Mouse (Mus musculus) ovary, postnatal 14 days (tissue): ENCODE data around the gene Atp8b4.
A peak's percentile ranks its signal among the peaks of the same experiment; 100 is the strongest.
"Not testable (repeated sequence)": the region's sequence is repeated elsewhere in the genome, so short reads cannot be mapped to it uniquely, and the experiment has no call there.

ENCODE experiments used
- DNase-seq: peaks from one replicate; pipeline ENCODE4 v3.0.0; 2022; ENCODE audit warnings: low spot score

The Atp8b4 gene

DNA sequence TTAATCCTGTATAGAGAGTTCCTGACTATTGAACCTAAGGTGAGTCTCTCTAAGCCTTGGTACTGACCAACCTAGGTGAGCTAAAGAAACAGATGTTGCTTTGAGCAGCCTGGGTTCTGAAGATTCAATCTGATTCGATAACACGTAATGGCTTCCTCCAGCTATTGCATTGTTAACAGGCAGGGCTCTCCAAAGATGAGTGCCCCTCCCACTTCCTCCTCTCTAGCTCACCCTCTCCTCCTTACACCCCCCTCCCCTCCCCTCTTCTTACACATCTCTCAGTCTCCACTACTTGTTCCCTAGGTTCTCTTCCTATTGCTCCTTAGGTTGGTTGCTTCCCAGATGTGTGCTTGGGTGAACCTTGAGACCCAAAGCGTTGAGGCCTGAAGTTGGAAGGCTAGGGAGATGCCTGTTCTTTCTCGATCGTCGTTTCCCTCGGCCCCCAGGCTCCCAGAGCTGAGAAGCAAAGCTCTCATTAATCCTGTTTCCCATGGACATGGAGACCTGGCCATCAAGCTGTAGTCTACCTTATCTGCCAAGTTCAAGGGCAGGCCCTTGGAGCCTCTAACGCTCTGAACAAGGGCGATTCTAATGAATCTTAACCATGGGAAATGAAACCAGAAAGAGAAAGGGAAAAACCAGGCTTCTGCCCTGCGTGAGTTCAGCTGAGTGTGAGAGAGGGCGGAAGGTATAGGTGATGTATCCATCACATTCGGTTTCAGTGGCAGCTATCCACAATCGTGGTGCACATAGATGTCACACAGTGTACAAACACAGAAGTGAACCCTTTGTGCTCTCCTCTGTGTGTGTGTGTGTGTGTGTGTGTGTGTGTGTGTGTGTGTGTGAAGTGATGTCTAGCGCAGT lies 4.4 kb downstream of the Atp8b4 start:
- DNase-seq: no peak

DNA sequence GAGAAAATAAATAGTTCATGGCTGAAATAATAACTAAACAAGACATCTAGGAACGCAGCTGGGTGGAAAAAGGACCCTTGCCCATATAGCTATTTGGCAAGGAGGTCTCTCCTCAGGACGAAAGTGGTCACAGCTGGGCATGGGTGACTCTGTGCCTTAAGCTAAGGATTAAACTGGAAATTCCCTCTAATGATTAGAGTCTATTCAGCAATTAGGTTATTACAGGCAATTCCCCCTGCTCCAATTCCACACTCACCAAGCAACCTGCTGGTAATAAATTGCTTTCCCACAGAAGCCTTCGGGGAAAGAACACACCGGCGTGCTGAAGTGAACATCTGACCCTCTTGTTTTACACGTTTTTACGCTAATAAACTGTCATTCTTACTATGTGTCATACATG lies 5.2 kb downstream of the Atp8b4 start:
- no peak for DNase-seq

DNA sequence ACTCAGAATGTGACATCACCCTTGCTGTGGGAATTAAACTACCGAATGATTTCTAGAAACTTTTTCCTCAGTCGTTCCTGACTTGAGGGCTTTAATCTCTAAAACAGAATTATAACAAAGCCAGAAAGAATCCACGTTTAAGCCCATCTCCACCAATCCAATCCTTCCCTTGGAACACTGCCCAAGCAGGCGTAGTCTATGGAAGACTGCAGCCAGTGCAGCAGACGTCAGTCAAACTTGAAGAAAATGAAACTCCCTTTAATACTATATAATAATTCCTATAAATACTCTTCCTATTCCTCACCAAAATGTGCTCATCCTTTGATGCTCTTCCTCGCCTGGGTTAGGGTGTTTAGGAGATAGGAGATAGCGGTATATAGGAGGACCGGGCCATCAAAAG lies 7.2 kb downstream of the Atp8b4 start:
- no peak for DNase-seq

DNA sequence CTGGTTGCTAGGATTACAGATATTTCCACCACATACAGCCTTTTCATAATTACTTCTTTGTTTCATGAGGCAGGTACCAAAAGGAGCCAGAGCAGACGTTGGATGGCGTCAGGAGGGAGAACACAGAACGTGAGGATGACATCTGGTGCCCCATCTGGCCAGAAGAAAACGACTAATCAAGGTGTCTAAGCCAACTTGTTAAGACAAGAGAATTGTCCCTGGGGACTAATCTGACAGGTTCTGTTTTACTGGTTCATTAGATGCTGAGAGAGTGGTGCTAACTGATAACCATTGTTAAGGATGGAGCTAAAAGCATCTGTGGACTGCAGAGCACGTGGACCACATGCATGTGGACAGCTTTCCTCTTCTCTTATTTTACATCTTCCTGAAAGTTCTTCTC lies 7.8 kb downstream of the Atp8b4 start:
- no peak for DNase-seq

DNA sequence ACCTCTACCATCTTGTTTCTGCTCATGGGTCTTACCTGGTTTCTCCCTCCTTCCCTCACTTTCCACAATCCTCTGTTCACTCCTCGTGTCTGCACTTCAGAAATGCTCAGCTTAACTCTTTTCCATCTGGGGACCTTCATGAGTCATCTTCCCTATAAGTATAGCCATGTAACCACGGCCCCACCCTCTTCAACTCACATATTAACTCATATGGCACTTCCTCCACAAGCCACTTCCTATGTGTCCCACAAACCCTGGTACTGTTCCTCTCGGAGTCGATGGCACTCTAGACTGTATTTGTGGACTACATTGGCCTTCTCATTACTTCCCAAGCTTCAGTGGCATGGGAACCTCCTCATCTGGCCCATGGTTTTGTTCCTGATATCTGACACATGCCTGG lies 9.0 kb downstream of the Atp8b4 start:
- no peak for DNase-seq

DNA sequence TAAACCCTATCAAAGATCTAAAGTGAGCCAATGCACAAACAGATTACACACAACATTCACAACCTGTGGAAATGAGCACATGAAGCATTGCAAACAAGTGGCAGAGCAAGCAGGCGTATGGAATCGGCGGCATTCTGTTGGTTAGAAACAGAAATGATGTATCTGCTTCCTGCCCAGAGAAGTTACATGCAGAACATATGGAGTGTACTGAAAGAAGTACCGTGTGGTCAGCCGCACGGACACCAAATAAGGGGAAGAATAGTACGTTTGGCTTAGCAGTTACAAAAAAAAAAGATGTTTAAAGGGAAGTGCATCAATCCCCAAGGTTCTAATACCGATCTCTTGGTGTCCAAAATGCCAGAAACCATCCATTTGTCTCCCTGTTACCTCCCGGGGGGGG lies 9.9 kb downstream of the Atp8b4 start:
- DNase-seq: no peak

DNA sequence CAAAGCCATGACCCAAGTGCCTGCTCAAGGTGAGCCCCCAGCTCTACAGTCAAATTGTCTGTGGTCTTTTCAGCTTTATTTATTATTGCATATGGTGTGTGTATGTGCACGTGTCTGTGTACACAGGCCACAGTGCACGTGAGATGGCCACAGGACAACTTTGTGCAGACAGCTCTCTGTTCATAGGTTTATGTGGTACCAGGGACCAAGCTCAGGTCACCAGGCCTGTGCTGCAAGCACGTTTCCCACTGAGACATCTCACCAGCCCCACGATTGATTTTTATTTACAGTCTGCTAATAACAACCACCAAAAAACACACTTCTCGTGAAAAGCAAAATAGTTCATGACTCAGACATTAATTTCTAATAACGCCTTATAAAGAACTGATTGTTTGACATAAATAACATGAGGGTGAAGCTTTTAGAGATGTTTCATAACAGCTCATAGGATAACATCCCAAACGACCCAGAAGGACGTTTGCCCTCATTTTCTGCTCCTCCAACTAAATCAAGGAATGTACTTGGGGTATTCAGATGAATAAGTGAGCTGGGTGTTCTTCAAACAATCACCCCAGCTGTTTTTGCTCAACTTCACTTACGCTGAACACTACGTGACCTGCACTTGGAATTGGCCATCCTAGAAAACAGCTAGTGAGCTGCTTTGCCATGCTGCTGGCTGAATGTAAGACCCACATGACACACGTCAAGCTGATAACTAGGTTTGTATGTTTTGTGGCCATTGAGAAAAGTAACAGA lies 15.0 kb downstream of the Atp8b4 start:
- DNase-seq: no peak

DNA sequence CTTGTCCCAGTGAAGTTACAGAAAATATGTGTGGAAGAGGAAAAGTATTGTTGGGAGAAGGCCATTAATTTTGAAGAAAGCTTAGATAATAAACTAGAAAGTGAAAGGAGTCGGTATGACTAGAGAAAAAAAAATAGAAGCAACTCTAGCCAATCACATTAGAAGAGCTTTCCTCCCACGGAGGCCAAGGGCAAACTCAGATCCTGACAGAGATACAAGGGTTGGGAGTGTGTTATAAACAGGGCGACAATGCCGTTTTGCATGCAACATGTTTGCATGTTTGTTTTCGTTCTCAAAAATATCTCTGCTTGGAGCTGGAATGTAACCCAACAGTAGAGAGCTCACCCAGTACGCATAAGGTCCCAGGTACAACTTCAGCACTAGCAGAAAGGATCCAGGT lies 17.1 kb downstream of the Atp8b4 start:
- DNase-seq: no peak

DNA sequence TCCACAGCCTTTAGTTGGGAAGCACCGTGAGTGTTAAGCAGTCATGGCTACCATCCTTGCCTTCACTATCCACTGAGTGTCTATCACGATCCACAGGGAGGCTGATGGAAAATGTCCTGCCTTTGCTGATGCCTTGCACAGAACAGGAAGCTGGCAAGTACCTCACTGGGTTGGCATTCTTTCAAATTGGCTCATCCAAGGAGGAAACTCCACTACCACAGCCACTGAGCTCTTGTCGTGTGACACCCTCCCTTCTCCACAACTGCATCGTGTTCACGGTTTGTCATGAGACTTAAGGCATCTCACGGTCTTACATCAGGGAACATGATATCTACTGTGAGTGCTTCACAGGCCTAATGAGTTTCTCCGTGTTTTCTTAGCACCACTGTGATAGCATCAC lies 22.9 kb downstream of the Atp8b4 start:
- DNase-seq: no peak

DNA sequence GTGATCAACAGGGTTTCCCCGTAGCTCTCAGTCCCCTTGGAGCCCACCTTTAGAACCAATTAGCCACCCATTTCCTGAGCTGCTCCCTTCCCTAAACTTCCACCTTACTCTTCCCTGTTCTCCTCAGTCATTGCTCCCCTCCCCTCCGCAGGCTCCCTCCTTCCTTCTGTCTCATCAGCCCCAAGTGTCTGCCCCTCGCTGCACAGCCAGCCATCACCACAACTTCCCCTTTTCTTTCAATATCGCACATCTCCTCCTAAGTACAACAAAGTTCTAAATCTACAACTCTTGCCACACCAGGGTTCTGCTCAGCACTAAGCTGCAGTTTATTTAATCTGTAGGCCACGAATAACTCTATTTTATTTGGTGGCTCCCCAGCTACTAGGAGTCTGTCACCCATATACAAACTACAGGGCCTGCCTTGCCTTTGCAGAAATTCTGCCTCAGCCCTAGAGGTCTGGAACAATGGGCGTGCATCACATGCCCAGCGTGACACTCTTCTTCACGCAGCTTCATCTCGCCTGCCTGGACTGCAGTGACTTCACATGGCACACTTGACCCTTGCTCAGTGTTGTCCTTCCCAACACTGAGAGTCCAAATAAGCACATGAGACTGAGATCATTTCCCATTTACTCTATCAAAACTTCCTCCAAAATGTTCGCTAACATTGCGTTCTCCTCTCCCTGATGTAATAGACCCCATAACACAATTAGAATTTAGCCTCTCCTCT lies 24.6 kb downstream of the Atp8b4 start:
- DNase-seq: no peak

DNA sequence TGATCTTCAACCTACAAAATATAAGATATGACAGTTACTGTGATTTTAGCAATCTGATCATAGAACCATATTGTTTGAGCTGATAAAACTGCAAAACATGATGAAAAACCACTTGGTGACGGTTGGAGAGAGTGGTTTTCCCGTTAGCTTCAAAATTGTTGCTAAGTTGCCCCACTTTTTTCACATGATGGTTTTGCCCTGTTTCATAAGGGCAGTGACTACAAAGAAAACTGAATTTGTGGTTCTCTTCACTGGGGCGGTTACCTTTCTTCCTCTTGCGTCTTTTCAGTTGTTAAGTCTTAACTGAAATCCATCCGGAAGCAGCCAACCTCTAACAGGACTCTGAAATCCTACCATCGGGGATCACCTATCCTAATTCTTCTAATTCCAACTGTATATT lies 26.5 kb downstream of the Atp8b4 start:
- no peak for DNase-seq

DNA sequence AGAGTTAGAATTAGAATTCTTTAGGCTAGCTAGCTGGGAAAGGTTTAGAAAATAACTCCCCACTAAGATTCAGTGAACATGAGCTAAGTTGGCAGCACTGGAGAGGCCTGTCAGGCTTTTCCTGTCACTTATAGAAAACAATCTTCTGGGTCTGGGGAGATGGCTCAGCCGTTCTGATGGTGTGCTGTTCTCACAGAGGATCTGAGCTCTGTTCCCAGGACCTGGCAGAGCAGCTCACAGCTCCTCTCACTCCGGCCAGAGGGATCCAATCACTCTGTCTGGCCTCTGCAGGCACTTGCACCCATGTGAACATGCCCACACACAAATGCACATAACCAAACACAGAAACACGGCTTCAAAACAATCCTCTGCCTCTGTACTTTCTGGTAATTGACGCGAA lies 27.6 kb downstream of the Atp8b4 start:
- no peak for DNase-seq

DNA sequence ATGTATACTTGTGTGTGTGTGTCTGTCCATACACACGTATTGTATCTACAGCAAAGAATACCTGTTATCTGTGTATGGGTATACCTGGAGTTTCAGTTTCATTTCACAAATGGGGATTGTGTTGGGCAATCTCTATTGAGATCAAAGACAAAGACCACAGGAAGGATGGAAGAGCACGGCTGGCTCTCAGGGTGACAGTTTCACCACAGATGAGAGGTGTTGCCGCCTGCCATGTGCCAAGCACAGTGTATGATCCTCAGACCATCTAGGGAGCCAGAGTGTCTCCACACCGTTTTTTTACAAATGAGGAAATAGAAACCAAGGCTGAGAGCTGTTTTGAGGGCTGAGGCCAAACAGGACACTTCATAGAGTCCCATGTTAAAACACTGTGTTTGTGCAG lies 32.7 kb downstream of the Atp8b4 start:
- DNase-seq: no peak

DNA sequence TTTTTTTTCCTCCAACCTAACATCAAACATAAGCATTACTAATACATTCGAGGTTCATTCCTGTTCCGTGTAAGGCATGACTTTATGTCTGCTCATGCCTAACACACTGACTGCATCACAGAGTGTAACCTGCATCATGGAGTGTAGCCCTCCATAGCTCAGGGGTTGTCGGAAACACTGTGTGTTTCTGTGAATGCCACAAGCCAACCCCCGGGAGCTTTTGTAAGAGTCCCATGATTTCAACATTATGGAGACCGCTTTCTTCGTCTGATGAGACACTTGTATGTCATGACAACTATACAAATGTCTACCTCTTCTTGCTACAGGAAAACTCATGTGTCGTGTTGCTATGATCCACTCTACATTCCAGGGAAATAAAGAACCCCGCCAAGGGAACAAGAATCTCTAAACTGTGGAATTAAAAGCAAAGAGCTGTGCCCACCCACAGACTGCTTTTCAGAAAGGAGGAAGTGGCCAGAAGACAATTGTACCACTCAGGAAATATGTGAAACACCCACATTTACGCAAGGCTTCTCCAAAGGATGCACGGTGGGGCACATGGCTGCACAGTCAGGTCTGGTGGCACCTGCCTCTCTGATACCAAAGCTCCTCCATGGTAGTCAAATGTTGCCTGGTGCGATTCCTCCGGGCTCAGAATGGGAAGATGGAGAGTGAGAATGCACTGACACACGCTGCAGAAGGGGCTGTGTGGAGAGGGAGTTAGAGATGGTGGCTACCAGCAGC lies 33.9 kb downstream of the Atp8b4 start:
- no peak for DNase-seq

DNA sequence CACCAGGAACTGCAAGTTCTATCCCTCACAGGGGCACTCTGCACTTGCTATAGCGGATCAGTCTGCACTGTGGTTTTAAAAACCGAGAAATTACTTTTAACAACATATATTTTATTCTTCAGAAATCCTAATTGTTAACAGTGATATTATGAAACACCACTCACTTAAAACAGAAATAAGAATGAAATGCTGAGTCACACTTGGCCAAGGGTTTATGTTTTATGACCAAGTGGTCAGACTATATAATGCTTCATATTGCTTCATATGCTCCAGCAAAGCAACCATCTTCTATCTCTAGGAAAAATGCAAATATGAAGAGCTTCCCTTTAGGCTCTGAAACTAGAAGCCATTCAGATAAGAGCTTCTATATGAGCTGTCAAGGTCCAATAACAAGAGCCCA lies 41.8 kb downstream of the Atp8b4 start:
- DNase-seq: no peak

DNA sequence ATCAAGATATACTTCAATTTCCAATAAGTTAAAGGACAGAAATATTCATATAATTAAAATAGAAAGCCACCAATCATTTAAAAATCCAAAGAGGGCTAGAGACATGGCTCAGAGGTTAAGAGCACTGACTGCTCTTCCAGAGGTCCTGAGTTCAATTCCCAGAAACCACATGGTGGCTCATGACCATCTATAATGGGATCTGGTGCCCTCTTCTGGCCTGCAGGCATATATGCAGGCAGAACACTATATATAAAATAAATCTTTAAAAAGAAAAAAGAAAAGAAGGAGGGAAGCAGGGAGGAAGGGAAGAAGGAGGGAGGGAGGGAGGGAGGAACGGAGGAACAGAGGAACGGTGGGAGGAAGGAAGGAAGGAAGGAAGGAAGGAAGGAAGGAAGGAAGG lies 42.7 kb downstream of the Atp8b4 start:
- not testable (repeated sequence) for DNase-seq

DNA sequence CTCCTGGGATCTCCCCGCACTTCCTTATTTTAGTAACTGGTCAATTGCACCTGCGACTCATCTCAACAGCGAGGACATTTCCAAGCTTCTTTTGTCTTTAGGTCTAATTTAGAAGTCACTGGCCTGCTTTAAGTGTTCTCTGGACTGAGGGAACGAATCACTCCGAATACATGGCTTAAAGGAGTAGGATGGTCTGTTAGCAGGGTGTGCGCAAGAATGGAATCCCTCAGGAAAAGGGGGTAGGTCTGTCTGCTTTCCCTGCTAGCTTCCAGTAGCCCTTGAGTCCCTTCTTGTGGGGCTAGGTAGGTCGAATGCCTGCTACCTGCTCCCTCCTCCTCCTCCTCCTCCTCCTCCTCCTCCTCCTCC lies 49.6 kb downstream of the Atp8b4 start:
- no peak for DNase-seq

DNA sequence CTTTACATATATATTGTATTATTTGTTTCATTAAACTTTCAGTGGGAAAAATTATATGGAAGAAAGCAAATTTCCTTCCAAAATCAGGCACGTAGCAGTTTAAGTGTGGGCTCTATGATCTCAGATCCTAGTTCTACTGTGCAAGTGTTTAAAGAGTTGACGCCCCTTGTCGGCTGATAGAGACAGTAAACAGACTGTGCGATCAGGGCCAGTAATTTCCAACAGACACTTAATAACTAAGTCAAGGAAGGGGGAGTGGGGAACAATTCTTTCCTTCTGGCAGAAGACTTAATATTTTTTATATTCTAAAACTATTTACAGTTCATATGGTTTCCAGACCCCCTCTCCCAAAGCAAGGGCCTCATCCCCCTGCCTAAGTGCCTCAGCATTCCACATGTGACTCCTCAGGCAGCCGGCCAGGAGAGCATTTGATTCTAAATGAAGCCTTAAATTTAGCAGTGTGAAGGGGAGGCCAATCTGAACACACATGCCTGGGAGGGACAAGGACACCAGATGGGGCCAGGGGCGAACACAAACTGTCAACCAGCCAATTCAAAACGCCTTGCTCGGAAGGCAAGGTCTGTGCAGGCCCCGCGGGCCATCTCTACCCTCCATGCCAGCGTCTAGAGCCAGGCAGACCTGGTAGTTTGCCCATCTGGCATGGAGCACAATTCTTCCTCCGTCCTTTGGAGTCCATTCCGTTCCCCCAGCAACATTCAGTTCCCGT lies 50.1 kb downstream of the Atp8b4 start:
- DNase-seq: peak; percentile 25

DNA sequence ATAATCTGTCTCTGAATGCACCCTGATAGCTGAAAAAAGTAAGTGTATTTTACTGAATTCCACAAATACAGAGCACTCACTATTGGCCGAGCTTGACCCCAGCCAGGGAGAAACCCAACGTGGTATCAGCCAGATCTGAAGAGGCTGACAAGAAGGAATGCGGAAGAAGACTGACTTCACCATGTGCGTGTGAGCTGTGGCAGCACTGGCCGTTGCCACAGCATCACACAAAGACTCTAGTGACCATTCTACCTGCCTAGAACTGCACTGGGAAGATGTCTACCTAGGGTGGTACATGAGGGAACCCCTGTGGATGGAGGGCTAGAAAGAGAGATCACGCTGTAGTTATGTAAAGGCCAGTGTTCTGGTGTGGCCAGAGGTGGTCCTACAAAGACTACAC lies 55.4 kb downstream of the Atp8b4 start:
- DNase-seq: no peak

DNA sequence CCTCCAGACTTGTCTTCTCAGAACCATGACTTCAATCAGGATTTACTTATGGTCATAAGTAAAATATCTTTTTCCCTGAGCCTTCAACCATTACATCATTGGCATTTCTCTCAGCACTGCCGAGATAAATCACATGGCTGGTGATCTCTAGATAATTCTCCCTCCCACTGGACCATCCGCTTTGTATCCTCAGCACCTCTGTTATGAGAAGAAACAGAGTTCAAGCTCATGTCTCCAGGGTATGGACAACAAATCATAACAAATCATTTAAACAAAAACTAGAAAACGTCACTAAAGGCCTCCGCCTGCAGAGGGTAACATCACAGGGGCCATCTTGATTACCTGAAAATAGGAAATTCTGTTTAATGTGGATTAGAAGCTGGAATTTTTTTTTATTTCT lies 58.9 kb downstream of the Atp8b4 start:
- no peak for DNase-seq

DNA sequence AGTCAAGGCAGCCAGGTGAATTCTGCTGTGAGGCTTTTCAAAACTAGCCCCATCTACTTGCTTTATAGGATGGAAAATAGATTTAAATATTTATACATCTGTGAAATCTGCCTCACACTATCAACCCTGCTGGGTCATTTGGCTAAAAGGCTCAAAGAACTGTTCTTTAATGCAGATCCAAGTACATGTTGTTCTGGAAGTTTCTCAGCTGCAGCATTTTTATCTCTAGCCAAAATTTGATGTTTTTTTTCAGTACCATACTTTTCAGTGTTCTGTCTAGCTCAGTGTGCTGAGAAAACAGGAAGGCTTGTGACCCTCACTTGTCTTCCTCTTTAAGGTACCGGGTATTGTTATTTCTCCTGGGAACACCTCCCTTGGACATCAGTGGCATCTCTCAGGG lies 65.8 kb downstream of the Atp8b4 start:
- DNase-seq: no peak

DNA sequence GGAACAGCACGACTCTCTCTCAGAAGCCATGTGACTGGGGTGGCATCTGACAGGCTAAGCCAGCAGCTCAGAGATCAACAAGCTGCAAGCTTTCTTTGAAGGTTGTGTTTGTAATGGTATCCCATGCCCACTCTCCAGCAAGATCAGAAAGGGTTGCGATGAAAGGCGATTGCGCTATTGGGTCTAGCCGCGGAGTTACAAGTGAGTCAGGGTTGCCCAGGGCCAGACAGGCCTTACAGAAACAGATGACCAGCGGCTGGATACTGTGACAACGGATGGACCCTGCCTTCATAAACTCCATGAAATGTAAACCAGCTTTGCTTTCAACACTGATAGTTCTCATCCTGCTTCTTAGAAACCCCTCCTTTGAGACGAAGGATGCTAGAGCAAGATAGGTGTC lies 66.2 kb downstream of the Atp8b4 start:
- DNase-seq: no peak
